Mouse (Mus musculus) embryonic fibroblast, embryonic 13.5 days (primary cell): Measurements from ENCODE around the gene Ngf. TPM values are rescaled to one million over a fixed set of nuclear protein-coding genes. Genes with fewer than 3 reads are reported as not detected.

Experiments used
- H3K27ac ChIP-seq: 2 replicates; pipeline ENCODE4 v1.5.1; 2012; ENCODE audit warnings: low read length, control low read depth, inconsistent platforms; ENCODE audit not compliant: insufficient read depth
- H3K4me1 ChIP-seq: 2 replicates; pipeline ENCODE4 v1.6.1; 2011; ENCODE audit warnings: low read length; ENCODE audit not compliant: control insufficient read depth, insufficient read depth
- H3K4me3 ChIP-seq: 2 replicates; pipeline ENCODE4 v1.5.1; 2011; ENCODE audit warnings: mild to moderate bottlenecking, control low read depth, low read length; ENCODE audit not compliant: insufficient read depth
- CTCF ChIP-seq: IDR thresholded peaks from 2 replicates; pipeline ENCODE4 v1.5.1; 2011; ENCODE audit warnings: mild to moderate bottlenecking, control low read depth, low read length, moderate library complexity, borderline replicate concordance; ENCODE audit not compliant: insufficient read depth
- POLR2A ChIP-seq: IDR thresholded peaks from 2 replicates; pipeline ENCODE4 v1.6.1; 2011; ENCODE audit warnings: low read depth, mild to moderate bottlenecking, control low read depth, low read length, moderate library complexity
- polyA plus RNA-seq: library from polyadenylated mRNA; stranded (reverse); fragments of >200 nt; gene quantifications from 2 replicates; pipeline ENCODE4 v1.2.4, GENCODE M21; 2011; ENCODE audit warnings: low read depth; ENCODE audit not compliant: missing spikeins, insufficient read length

The Ngf gene
- 18.1 and 45.3 TPM in 2 replicates for polyA plus RNA-seq

DNA sequence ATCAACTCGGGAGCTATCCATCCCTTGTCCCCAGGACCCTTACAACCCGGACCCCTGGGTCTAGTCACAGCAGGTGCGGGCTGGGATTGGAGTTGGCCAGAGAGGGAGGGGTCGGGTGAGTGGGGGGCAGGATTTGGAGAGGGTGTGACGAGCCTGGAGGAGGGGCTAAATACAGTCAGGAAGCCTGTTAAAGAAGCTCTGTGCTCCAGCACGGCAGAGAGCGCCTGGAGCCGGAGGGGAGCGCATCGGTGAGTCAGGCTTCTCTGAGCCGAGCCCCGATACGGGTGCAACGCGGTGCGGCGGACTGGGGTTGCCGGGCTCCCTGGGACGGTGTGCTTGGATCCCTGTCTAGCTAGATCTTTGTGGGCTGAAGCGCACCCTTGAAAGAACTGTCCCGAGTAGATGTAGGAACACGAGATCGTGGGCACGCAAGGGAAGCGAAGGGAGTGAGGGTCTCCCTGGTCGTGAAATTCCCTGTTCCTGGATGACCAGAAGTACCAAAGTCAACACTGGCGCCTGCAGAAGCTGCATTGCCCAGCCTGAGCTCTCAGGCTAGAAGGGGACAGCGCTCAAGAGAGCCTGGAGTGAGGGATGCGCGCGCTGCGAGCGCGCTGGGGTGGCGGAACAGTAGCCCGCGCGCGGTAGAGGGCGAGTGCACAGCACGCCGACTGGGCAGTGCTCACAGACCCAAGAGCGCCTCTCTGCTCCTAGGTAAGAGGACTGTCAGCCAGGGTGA is at the start of gene Ngf:
Gene Ngf (plus strand): TSS at position 207 of the 736 bp plus-strand sequence.
- Histone ChIP-seq H3K4me1 (peaks cover 4% of the 10 kb centered on the region; the same call in 1 of the 2 replicates), H3K27ac (peak within 1 kb of the TSS; percentile 21; the same call in 1 of the 2 replicates), H3K4me3 (peak within 1 kb of the TSS; percentile 86)
- TF ChIP-seq POLR2A (peak; percentile 98), CTCF (no peak)

DNA sequence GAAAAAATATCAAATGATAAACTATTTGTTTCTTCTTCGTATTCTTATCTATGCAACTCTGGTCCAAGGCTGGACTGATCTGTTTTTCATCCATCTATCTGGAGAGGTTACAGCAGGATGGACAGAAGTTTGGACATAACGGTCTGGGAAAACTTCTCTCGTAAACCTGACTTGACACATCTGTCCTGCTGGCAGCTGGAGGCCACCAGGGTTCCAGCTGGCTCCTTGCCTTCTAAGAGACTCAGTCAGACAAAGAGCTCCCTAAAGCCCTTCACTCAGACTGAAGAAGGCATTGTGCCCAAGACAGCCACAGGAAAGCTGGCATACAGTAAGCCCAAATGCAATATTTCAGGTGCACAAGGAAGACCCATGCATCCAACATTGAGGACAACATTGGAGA is 24.2 kb upstream of the Ngf start:
- Histone ChIP-seq H3K4me1 (no peaks in the 10 kb centered on the region), H3K27ac (no peak overlapping the region), H3K4me3 (no peak overlapping the region)
- TF ChIP-seq POLR2A (no peak), CTCF (no peak)

- Histone ChIP-seq H3K27ac (no peak overlapping the region), H3K4me3 (no peak overlapping the region), H3K4me1 (no peaks in the 10 kb centered on the region)
- no peak for TF ChIP-seq CTCF
These were observed 23.0 kb upstream of the Ngf start for GRCm38 (mm10) chr3:102446691-102447090.

GRCm38 (mm10) chr3:102454566-102454965 is 15.2 kb upstream of the Ngf start:
- Histone ChIP-seq H3K27ac (peak overlapping the region; percentile 72; the same call in 1 of the 2 replicates), H3K4me1 (0 out of 2 replicates have a peak, but pooled peaks cover 2% of the 10 kb centered on the region), H3K4me3 (no peak overlapping the region)
- TF ChIP-seq POLR2A: no peak
- no peak for TF ChIP-seq CTCF

DNA sequence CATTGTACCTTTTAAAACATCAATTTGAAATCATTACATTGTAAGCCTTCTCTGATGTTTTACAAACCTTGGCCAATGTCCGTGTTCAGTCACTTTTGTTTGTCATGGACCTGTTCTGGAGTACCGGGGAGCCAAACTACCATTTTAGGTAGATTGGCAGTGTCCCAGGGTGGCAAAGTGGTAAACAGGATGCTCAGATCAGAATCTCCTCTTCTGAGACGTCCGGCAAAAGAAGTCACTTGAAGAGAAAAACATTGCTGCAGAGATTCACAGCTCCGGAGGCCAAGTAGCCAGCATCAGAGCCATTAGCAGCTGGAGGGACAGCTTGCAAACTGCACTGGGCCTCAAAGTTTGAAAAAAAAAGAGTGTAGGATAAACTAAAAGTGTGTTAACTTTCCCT is 9.2 kb upstream of the Ngf start:
- no peak overlapping the region for H3K27ac ChIP-seq
- no peak overlapping the region for H3K4me3 ChIP-seq
- H3K4me1 ChIP-seq: no peaks in the 10 kb centered on the region
- TF ChIP-seq POLR2A (no peak), CTCF (no peak)

DNA sequence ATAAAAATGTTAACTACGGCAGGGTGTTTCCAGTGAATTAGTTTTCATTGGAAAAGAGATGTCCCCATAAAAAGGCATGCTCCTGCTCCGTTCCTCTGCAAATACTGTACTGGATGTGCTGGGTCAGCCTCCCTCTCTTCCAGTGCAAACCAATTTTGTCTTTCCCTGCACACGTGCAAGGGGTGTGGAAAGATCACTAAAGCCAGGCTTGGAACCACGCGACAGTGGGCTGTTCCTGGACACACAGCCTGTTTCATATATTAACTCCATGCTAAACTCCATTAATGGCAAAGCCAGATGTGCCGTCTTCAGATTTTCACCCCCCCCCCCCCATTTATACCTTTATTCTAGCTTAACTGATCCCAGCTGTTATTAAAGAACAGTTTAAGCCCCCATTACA is 8.7 kb upstream of the Ngf start:
- Histone ChIP-seq H3K4me1 (no peaks in the 10 kb centered on the region), H3K4me3 (no peak overlapping the region), H3K27ac (no peak overlapping the region)
- TF ChIP-seq POLR2A (no peak), CTCF (no peak)

GRCm38 (mm10) chr3:102462703-102463336 is 6.9 kb upstream of the Ngf start:
- no peak for TF ChIP-seq POLR2A
- TF ChIP-seq CTCF: no peak
- no peak overlapping the region for H3K27ac ChIP-seq

GRCm38 (mm10) chr3:102463339-102463738 is 6.4 kb upstream of the Ngf start:
- Histone ChIP-seq H3K4me1 (no peaks in the 10 kb centered on the region), H3K27ac (no peak overlapping the region), H3K4me3 (no peak overlapping the region)
- no peak for TF ChIP-seq CTCF
- no peak for TF ChIP-seq POLR2A

More at GRCm38 (mm10) chr3:102462703-102463336, 6.9 kb upstream of the Ngf start:
- no peak overlapping the region for H3K4me3 ChIP-seq
- H3K4me1 ChIP-seq: no peaks in the 10 kb centered on the region

DNA sequence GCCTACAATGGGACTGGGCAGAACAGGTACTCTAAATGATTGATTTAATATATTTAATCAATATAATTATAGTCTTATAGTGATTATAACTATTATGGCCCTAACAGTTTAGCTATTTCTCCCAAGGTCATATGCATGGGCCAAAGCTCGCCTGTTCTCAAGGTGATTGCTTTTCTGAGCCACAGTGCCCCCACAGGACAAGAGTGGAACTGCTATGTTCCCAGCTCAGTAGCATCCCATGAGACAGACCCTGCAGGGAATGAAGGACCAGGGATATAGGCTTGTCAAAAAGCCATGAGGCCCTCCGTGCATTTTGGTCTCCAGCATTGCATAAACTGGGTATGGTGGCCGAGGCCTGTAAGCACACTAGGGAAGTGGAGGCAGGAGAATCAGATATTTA is 3.1 kb upstream of the Ngf start:
- Histone ChIP-seq H3K4me3 (no peak overlapping the region), H3K27ac (no peak overlapping the region), H3K4me1 (no peaks in the 10 kb centered on the region)
- TF ChIP-seq CTCF (peak; percentile 80; the same call in 1 of the 2 replicates), POLR2A (no peak)

DNA sequence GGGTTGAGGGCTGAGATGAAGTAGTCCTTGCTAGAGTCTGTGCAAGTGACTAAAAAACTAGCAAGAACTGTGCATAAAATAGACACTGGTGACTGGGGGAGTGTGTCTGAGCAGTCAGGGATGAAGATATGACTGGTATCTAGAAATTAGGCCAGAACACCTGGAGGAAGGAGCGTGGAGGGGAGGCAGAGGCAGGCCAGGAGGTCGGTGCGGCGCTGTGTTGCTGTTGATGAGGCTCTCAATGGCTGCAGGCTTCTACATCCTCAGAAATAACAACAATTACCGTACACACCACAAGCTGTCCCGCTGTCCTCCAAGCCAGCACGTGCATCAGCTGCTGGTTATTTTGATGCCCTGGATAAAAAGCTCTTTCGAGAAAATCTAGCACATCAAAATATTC is 2.6 kb upstream of the Ngf start:
- no peak for TF ChIP-seq POLR2A
- no peak for TF ChIP-seq CTCF
- Histone ChIP-seq H3K4me1 (no peaks in the 10 kb centered on the region), H3K4me3 (no peak overlapping the region), H3K27ac (no peak overlapping the region)
